Mouse (Mus musculus) ovary, adult 2 months (tissue): Measurements from ENCODE around the gene Zfp28. TPM values are rescaled to one million over a fixed set of nuclear protein-coding genes. Genes with fewer than 3 reads are reported as not detected.

Source experiments
- polyA plus RNA-seq: library from polyadenylated mRNA; depleted of rRNA; stranded (reverse); fragments of >200 nt; gene quantifications from 2 replicates; pipeline ENCODE4 v1.2.3, GENCODE M21; 2012; rRNA removed

Zfp28 gene
- polyA plus RNA-seq, result 3.0 and 3.1 TPM in 2 replicates

DNA sequence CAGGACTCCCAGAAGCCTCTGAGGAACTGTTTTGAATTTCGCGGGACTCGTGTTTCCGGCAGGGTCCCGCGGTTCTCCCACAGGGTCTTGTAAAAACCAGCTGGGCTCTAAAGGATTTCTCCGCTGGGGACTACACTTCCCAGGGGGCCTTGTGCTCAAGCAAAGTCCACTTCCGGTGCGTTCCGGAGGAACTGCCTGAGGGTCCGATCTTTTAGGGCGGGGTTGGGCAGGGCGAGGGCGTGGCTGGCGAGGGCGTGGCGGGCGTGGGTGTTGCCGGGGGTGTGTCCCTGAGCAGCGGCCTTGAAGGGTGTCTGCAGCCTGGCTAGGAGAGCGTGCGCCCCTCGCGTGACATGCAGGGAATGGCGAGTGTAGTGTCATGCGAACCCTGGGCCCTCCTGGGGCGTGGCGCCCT is at the start of gene Zfp28:
Gene Zfp28 (plus strand): TSS at position 252 of the 412 bp plus-strand sequence.

DNA sequence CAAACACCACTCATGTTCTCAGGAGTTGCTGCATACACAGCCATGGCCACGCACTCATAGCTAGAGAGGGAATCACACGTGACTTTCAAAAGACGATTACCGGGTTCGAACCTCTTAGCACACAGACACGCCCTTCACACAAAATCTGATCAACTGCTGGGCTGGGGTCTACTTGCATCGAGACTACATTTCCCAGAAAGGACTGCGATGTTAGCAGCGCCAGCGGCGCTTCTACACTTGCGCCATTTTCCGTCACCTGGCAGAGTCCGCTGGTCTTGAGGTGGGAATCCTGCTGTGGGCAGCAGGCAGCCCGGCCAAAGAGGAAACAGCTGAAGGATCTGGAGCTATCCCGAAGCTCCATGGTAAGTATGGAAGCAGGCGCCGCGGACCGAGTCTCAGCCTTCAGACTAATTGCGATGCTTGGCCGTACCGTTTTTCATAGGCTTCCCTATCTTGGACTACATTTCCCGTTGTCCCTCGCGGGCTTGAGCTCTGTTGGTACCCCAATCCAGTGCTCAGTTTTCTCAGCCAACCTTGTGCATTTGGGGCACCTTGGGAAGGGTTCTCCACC is 39.5 kb upstream of the Zfp28 start, which contains the start of gene Gm3854:
Gene Gm3854 (plus strand): TSS at position 259 of the 571 bp plus-strand sequence.

DNA sequence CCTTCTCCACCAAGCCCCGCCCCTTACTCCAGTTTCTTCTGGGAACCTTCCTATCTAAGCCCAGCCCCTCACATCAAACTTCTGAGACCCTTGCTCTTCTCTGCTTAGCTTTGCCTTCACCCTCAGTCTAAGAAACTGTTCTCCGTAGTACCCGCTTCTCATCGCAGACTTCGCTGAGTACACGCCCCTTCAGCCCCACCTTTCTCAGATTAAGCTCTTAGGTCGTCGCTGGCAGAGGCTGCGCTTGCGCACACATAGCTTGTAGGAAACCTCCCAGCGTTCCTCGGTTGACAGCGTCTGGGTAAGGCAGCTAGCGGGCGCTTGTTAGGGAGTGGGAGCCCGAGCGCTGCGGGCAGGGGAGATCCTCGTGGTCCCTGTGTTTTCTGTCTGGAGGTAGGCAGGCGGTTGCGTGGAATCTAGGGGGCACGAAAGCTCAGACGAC is 20.0 kb upstream of the Zfp28 start, which contains the start of gene Zfp78:
Gene Zfp78 (plus strand): TSS at position 234 of the 442 bp plus-strand sequence.

DNA sequence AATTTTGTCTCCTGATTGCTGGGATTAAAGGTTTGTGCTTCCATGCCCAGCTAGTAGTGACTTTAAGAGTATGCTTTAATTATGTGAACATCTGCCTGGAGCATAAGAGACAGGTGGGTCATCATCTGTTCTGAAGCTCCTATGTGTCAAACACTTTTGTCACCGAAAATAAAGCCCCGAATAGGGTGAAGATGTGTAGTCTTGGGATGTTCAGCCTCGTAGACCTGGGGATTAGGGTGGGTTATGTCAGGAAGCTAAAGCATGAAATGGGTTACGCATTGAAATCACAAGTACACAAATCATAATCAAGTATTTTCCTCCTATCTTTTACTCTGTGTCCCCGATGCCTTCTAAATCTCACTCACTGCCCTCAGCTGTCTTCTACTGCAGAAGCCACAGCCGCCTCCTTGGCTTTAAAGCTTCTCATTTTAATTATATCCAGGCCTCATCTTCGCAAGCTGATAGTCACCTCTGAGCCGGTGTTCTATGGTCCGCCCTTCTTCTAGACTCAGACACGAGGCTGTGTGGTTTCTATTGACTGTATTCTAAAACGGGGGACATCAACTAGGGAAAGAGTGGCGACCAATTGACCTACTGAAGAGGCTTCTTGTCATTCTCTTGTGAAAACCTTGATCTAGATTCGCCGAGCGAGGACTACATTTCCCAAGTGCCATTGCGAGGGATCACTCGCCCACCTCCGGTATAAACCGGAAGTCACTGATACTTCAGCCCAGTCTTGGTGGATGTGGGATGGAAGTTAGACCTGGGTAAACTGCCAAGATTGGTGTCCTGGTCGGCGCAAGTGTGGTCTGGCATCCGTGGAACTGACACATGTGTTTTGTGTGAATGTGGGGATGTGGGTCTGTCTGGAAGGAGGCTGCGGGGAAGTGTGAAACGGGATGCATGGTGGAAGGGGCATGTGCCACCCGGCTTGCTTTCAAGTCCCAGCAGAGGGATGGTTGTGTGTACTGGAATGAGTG is 15.2 kb downstream of the Zfp28 start, which contains the start of gene Smim17:
Gene Smim17 (plus strand): TSS at position 720 of the 980 bp plus-strand sequence.

DNA sequence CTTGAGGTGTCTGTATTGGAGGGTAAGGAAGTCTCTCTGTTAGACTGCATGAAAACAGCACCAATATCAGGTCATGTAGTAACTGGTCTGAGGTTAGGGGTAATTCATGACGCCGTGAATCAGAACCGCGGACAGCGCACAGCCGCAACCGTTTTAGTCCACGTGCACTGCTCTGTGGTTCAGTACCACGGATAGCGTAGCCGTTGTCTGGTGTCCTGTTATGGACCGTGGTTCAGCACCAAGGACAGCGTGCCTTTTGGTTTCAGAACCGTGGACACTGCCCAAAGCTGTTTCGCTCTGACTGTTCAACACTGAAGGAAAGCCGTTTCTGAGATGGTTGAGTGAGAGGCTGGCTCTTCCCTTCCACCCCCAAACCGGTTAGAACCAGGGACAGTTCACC is 26.9 kb downstream of the Zfp28 start, which contains the start of gene Gm20715:
Gene Gm20715 (plus strand): TSS at position 235 of the 400 bp plus-strand sequence.

DNA sequence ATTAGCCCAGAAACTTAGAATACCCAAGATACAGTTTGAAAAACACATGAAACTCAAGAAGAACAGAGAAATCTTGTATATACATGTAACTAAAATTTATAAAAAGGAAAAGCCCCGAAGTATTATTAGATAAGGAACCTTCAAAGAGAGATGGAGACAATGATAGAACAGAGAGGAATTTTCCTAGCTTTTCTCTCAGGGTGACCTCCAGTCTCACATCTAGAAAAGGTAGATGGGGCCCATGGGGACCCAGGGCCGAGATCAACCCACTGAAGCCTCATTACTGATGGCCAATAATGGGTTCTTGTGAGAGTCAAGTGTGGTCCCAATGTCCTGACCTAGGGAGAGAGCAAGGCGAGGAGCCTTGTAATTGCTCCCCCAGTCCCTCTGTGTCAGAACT is 55.3 kb downstream of the Zfp28 start, which contains the start of gene Olfr1344:
Gene Olfr1344 (plus strand): TSS at position 301 of the 400 bp plus-strand sequence.

Other genes with a start within 250 kb of the Zfp28 start
- gene Zfp787, start 227.3 kb upstream of the Zfp28 start, polyA plus RNA-seq, result 102 and 103 TPM in 2 replicates
- gene Zfp444, start 211.1 kb upstream of the Zfp28 start, polyA plus RNA-seq, result 72.5 and 113 TPM in 2 replicates
- gene Galp, start 186.2 kb upstream of the Zfp28 start, polyA plus RNA-seq, result not detected in 2 replicates
- not detected in 2 replicates for gene Zscan5b, start 161.0 kb upstream of the Zfp28 start, polyA plus RNA-seq
- 0.73 and 0.98 TPM in 2 replicates for gene Epp13, start 130.6 kb upstream of the Zfp28 start, polyA plus RNA-seq
- gene Zfp667, start 96.7 kb upstream of the Zfp28 start, polyA plus RNA-seq, result 0.72 and 1.4 TPM in 2 replicates
- 2.6 and 2.8 TPM in 2 replicates for gene Zfp583, start 52.0 kb upstream of the Zfp28 start, polyA plus RNA-seq
- 0.09 and 0.16 TPM in 2 replicates for gene Gm3854, start 39.5 kb upstream of the Zfp28 start, polyA plus RNA-seq
- 0.20 and 0.37 TPM in 2 replicates for gene Zfp78, start 20.0 kb upstream of the Zfp28 start, polyA plus RNA-seq
- not detected in 2 replicates for gene Smim17, start 15.4 kb downstream of the Zfp28 start, polyA plus RNA-seq
- not detected in 2 replicates for gene Gm20715, start 27.0 kb downstream of the Zfp28 start, polyA plus RNA-seq
- 0.26 TPM in 1 of 2 replicates, not detected in the other for gene Olfr1344, start 55.4 kb downstream of the Zfp28 start, polyA plus RNA-seq
- not detected in 2 replicates for gene Olfr1336, start 72.9 kb downstream of the Zfp28 start, polyA plus RNA-seq
- gene Olfr1346, start 83.8 kb downstream of the Zfp28 start, polyA plus RNA-seq, result not detected in 2 replicates
- 0.14 TPM in 1 of 2 replicates, not detected in the other for gene Olfr5, start 103.6 kb downstream of the Zfp28 start, polyA plus RNA-seq
- gene Olfr1347, start 116.5 kb downstream of the Zfp28 start, polyA plus RNA-seq, result not detected in 2 replicates
- gene Olfr1348, start 125.5 kb downstream of the Zfp28 start, polyA plus RNA-seq, result not detected in 2 replicates
- gene Olfr1349, start 139.7 kb downstream of the Zfp28 start, polyA plus RNA-seq, result 0.22 and 0.25 TPM in 2 replicates
- gene Olfr1350, start 181.5 kb downstream of the Zfp28 start, polyA plus RNA-seq, result not detected in 2 replicates